Comparison of ENCODE assay signal across 12 mouse cellular contexts in genomic region chr4:132025738-132026527, GRCm38 (mm10). TPM values are rescaled to one million over a fixed set of nuclear protein-coding genes. Genes with fewer than 3 reads are reported as not detected.
DNase-seq lines count a peak whose midpoint lies in the region; ATAC-seq and TF ChIP-seq lines count a peak whose summit lies in the region.
"Had no signal": no experiment of that assay in that cellular context is flagged by ENCODE, and none has a peak within 500 bp of the region (broad histone marks: within the 10 kb centered on the region; RNA-seq: fewer than 3 reads in every experiment).

No protein-coding gene starts in this region.

- no peak overlapping the region for H3K4me3 ChIP-seq in hindbrain, embryonic 11.5 days (ENCODE audit: low read depth, low read length)
- no peak overlapping the region for H3K4me3 ChIP-seq in hindbrain, embryonic 10.5 days
- H3K4me3 ChIP-seq in liver, embryonic 16.5 days (ENCODE audit: low read depth, low read length): no peak overlapping the region
- H3K4me3 ChIP-seq in stomach, postnatal 0 days (ENCODE audit: low read depth, low read length): no peak overlapping the region
- H3K4me3 ChIP-seq: kidney, embryonic 15.5 days had no signal

- no peaks in the 10 kb centered on the region for H3K27me3 ChIP-seq in hindbrain, embryonic 11.5 days (ENCODE audit: control insufficient read depth, insufficient read depth, low read length)
- H3K27me3 ChIP-seq in hindbrain, embryonic 10.5 days (ENCODE audit: insufficient read depth, poor library complexity, severe bottlenecking): no peaks in the 10 kb centered on the region
- H3K27me3 ChIP-seq in liver, embryonic 16.5 days (ENCODE audit: control insufficient read depth, insufficient read depth, low read depth, low read length): no peaks in the 10 kb centered on the region
- no peaks in the 10 kb centered on the region for H3K27me3 ChIP-seq in stomach, postnatal 0 days (ENCODE audit: control insufficient read depth, insufficient read depth, low read length)
- H3K27me3 ChIP-seq: kidney, embryonic 15.5 days had no signal

- DNase-seq in hindbrain, embryonic 11.5 days (ENCODE audit: low spot score): no peak
- no peak for DNase-seq in hindbrain, embryonic 10.5 days (ENCODE audit: low spot score)
- peak; percentile 54 for DNase-seq in forelimb bud, embryonic 11.5 days (ENCODE audit: low read depth, low spot score)
- DNase-seq in gastrocnemius, postnatal 10 days: no peak
- DNase-seq in gastrocnemius, postnatal 36 days: no peak
- DNase-seq in stomach, postnatal 0 days (ENCODE audit: low spot score): no peak
- DNase-seq: lung, postnatal 36 days had no signal

- intact Hi-C loops in gastrocnemius, postnatal 36 days (cut with DNase I): loop anchor here (5.0 kb wide), 1 partner anchor 44 kb away; no protein-coding TSS in a partner anchor

- H3K4me1 ChIP-seq in hindbrain, embryonic 11.5 days (replicated peaks; ENCODE audit: control insufficient read depth, insufficient read depth, low read length): no peaks in the 10 kb centered on the region
- peaks cover 25% of the 10 kb centered on the region for H3K4me1 ChIP-seq in hindbrain, embryonic 10.5 days (replicated peaks)
- H3K4me1 ChIP-seq in liver, embryonic 16.5 days (ENCODE audit: control insufficient read depth, low read depth, low read length): peaks cover 58% of the 10 kb centered on the region
- H3K4me1 ChIP-seq in stomach, postnatal 0 days (replicated peaks; ENCODE audit: control insufficient read depth, insufficient read depth): no peaks in the 10 kb centered on the region
- H3K4me1 ChIP-seq: kidney, embryonic 15.5 days had no signal

- peak overlapping the region; percentile 11; the same call in 1 of the 2 replicates for H3K9ac ChIP-seq in hindbrain, embryonic 11.5 days (ENCODE audit: low read depth, low read length)
- peak overlapping the region; percentile 47 for H3K9ac ChIP-seq in liver, embryonic 16.5 days (ENCODE audit: low read depth, low read length)
- no peak overlapping the region for H3K9ac ChIP-seq in stomach, postnatal 0 days (ENCODE audit: low read length)
- H3K9ac ChIP-seq: kidney, embryonic 15.5 days had no signal

- no peak for TF ChIP-seq EP300 in stomach, postnatal 0 days (optimal IDR thresholded peaks at IDR 0.05)

- no peak overlapping the region for H3K27ac ChIP-seq in hindbrain, embryonic 11.5 days (ENCODE audit: low read depth, low read length)
- no peak overlapping the region for H3K27ac ChIP-seq in hindbrain, embryonic 10.5 days
- peak overlapping the region; percentile 91 for H3K27ac ChIP-seq in liver, embryonic 16.5 days (ENCODE audit: low read length)
- no peak overlapping the region for H3K27ac ChIP-seq in stomach, postnatal 0 days (replicated peaks)
- H3K27ac ChIP-seq: kidney, embryonic 15.5 days had no signal

- no peak for TF ChIP-seq CTCF in stomach, postnatal 0 days (IDR thresholded peaks at IDR 0.05; ENCODE audit: low read depth)

- 36% methylated on average over 5 of the region's 5 CpGs for WGBS in hindbrain, embryonic 11.5 days
- 41% methylated on average over 5 of the region's 5 CpGs for WGBS in hindbrain, embryonic 10.5 days
- WGBS in liver, embryonic 16.5 days (ENCODE audit: insufficient replicate concordance): 36% methylated on average over 5 of the region's 5 CpGs
- 29% methylated on average over 5 of the region's 5 CpGs for WGBS in stomach, postnatal 0 days

- H3K9me3 ChIP-seq in hindbrain, embryonic 11.5 days (ENCODE audit: control insufficient read depth, low read length): no peaks in the 10 kb centered on the region
- H3K9me3 ChIP-seq in hindbrain, embryonic 10.5 days: no peaks in the 10 kb centered on the region
- H3K9me3 ChIP-seq in liver, embryonic 16.5 days (replicated peaks; ENCODE audit: control insufficient read depth, low read length): no peaks in the 10 kb centered on the region
- H3K9me3 ChIP-seq in stomach, postnatal 0 days (ENCODE audit: control insufficient read depth, low read length): no peaks in the 10 kb centered on the region
- H3K9me3 ChIP-seq: kidney, embryonic 15.5 days had no signal

- no peak overlapping the region for H3K4me2 ChIP-seq in hindbrain, embryonic 11.5 days (replicated peaks; ENCODE audit: low read depth, low read length)
- H3K4me2 ChIP-seq in liver, embryonic 16.5 days (ENCODE audit: low read depth, low read length): peak overlapping the region; percentile 45
- no peak overlapping the region for H3K4me2 ChIP-seq in stomach, postnatal 0 days (replicated peaks; ENCODE audit: low read depth)
- H3K4me2 ChIP-seq: kidney, embryonic 15.5 days had no signal

- H3K36me3 ChIP-seq in hindbrain, embryonic 11.5 days (ENCODE audit: control insufficient read depth, insufficient read depth, low read length): no peaks in the 10 kb centered on the region
- H3K36me3 ChIP-seq in hindbrain, embryonic 10.5 days: peaks cover 20% of the 10 kb centered on the region
- peaks cover 18% of the 10 kb centered on the region for H3K36me3 ChIP-seq in liver, embryonic 16.5 days (ENCODE audit: control insufficient read depth, insufficient read depth)
- H3K36me3 ChIP-seq in stomach, postnatal 0 days (ENCODE audit: control insufficient read depth, insufficient read depth, low read length): no peaks in the 10 kb centered on the region

- no peak for ATAC-seq in hindbrain, embryonic 11.5 days (ENCODE audit: low FRiP score)
- 0 out of 2 replicates have a peak, but pooled peaks have one; percentile 15 for ATAC-seq in common myeloid progenitor, adult 5-6 weeks (replicated peaks; ENCODE audit: low read depth, poor library complexity, severe bottlenecking)
- peak; percentile 66 for ATAC-seq in liver, embryonic 16.5 days (ENCODE audit: low read depth)
- ATAC-seq in stomach, postnatal 0 days (ENCODE audit: low FRiP score, low TSS enrichment): no peak
- ATAC-seq: CD4-positive, CD25-positive, alpha-beta regulatory T cell, adult 4 months had no signal

RNA-seq across cellular contexts. Expression of gene Gm10300, which starts 48.6 kb away (rescaled TPM):
- 0.06 and 0.08 TPM in 2 replicates for polyA plus RNA-seq in hindbrain, embryonic 11.5 days (2014; fragmentation: Nextera tagmentation; extraction: Ambion mirVana)
- 0.14 TPM in 1 of 2 replicates, not detected in the other for polyA plus RNA-seq in hindbrain, embryonic 10.5 days (2016; fragmentation: Nextera tagmentation; extraction: Ambion mirVana)
- 0.14 and 1.0 TPM in 2 replicates for total RNA-seq in common myeloid progenitor, adult 5-6 weeks (2017)
- 0.33 and 0.46 TPM in 2 replicates for polyA plus RNA-seq in liver, embryonic 16.5 days (2015; fragmentation: Nextera tagmentation; extraction: Ambion mirVana)
- under 1 TPM in 1 of 2 experiments, not detected in 1; 0.18 TPM for total RNA-seq in gastrocnemius, postnatal 10 days (2021)
- not detected for total RNA-seq in gastrocnemius, postnatal 36 days (2021)
- polyA plus RNA-seq in stomach, postnatal 0 days (2015; fragmentation: Nextera tagmentation; extraction: Ambion mirVana): 0.12 TPM in 1 of 2 replicates, not detected in the other
- total RNA-seq: left cerebral cortex, adult 18-20 months had no signal
- polyA plus RNA-seq: CD4-positive, CD25-positive, alpha-beta regulatory T cell, adult 4 months had no signal

RNA-seq across cellular contexts. Expression of gene Epb41, which starts 49.2 kb away (rescaled TPM):
- 208 and 223 TPM in 2 replicates for polyA plus RNA-seq in hindbrain, embryonic 11.5 days (2014; fragmentation: Nextera tagmentation; extraction: Ambion mirVana)
- 154 and 173 TPM in 2 replicates for polyA plus RNA-seq in hindbrain, embryonic 10.5 days (2016; fragmentation: Nextera tagmentation; extraction: Ambion mirVana)
- 89.1 and 138 TPM in 2 replicates for total RNA-seq in common myeloid progenitor, adult 5-6 weeks (2017)
- polyA plus RNA-seq in liver, embryonic 16.5 days (2015; fragmentation: Nextera tagmentation; extraction: Ambion mirVana): 196 and 232 TPM in 2 replicates
- total RNA-seq in gastrocnemius, postnatal 10 days (2021): 10 to 100 TPM; 51.7 to 54.5 TPM
- total RNA-seq in gastrocnemius, postnatal 36 days (2021): 10 to 100 TPM; 92.0 to 92.7 TPM
- 24.3 and 26.7 TPM in 2 replicates for polyA plus RNA-seq in stomach, postnatal 0 days (2015; fragmentation: Nextera tagmentation; extraction: Ambion mirVana)

Comparison
In these comparisons a context has a peak if more than half of its experiments do, and no peak if none do; other contexts are left out.
1. ATAC-seq: peak in common myeloid progenitor, adult 5-6 weeks (single experiment) and liver, embryonic 16.5 days (single experiment); none in hindbrain, embryonic 11.5 days (single experiment) and stomach, postnatal 0 days (single experiment).